In the genomic region with DNA sequence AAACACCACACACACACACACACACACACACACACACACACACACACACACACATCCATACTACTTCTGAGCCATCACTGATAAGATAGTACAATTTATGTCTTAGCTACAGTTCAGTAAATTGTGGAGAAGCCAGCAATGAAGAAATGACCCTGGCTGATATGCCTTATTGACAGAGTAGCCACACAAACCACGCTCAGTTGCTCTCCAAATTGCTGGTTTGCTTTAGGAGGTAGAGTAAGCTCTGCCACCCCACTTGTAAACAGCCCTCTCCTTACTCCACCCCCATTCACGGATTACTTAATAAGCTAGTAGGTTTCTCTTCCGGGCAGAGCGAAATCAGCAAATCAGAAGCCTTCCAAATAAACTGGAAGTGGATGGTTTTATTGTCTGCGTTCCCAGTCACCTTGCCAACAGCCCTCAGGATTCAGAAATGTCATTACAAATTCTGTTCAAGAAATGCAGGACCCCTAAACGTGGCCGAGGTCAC, we compare ENCODE assay signal across 25 mouse cellular contexts.
DNase-seq lines count a peak whose midpoint lies in the region; ATAC-seq and TF ChIP-seq lines count a peak whose summit lies in the region.
"Had no signal": no experiment of that assay in that cellular context is flagged by ENCODE, and none has a peak within 500 bp of the region (broad histone marks: within the 10 kb centered on the region; RNA-seq: fewer than 3 reads in every experiment).

No protein-coding gene starts in this region.

- no peak overlapping the region for H3K9ac ChIP-seq in forebrain, postnatal 0 days
- no peak overlapping the region for H3K9ac ChIP-seq in midbrain, embryonic 16.5 days (ENCODE audit: low read depth, low read length)
- H3K9ac ChIP-seq in midbrain, postnatal 0 days (replicated peaks; ENCODE audit: low read length, poor library complexity, severe bottlenecking): no peak overlapping the region
- H3K9ac ChIP-seq in embryonic facial prominence, embryonic 14.5 days (ENCODE audit: low read depth, low read length): no peak overlapping the region
- H3K9ac ChIP-seq: heart, embryonic 15.5 days; hindbrain, embryonic 13.5 days; intestine, embryonic 15.5 days; limb, embryonic 13.5 days; liver, embryonic 13.5 days; lung, embryonic 15.5 days had no signal

- H3K9me3 ChIP-seq in forebrain, postnatal 0 days (ENCODE audit: low read length): no peaks in the 10 kb centered on the region
- peaks cover 3% of the 10 kb centered on the region; the same call in 1 of the 2 replicates for H3K9me3 ChIP-seq in forebrain, embryonic 10.5 days
- no peaks in the 10 kb centered on the region for H3K9me3 ChIP-seq in midbrain, embryonic 16.5 days (replicated peaks; ENCODE audit: control insufficient read depth, low read length, poor library complexity, severe bottlenecking)
- H3K9me3 ChIP-seq in midbrain, postnatal 0 days (ENCODE audit: low read length): no peaks in the 10 kb centered on the region
- H3K9me3 ChIP-seq in embryonic facial prominence, embryonic 14.5 days (ENCODE audit: control insufficient read depth, low read length): 0 out of 2 replicates have a peak, but pooled peaks cover 3% of the 10 kb centered on the region
- H3K9me3 ChIP-seq: heart, embryonic 15.5 days; intestine, embryonic 15.5 days; liver, embryonic 13.5 days; lung, embryonic 15.5 days had no signal

- no peak overlapping the region for H3K4me3 ChIP-seq in forebrain, postnatal 0 days (ENCODE audit: low read depth, low read length)
- H3K4me3 ChIP-seq in forebrain, embryonic 10.5 days: no peak overlapping the region
- H3K4me3 ChIP-seq in midbrain, embryonic 16.5 days (ENCODE audit: low read depth, low read length): no peak overlapping the region
- no peak overlapping the region for H3K4me3 ChIP-seq in midbrain, postnatal 0 days (ENCODE audit: low read depth, low read length)
- H3K4me3 ChIP-seq in embryonic facial prominence, embryonic 14.5 days (ENCODE audit: low read depth, low read length): no peak overlapping the region
- H3K4me3 ChIP-seq: heart, embryonic 15.5 days; hindbrain, embryonic 13.5 days; intestine, embryonic 15.5 days; limb, embryonic 13.5 days; liver, embryonic 13.5 days; lung, embryonic 15.5 days had no signal

- H3K36me3 ChIP-seq in forebrain, postnatal 0 days (ENCODE audit: insufficient read depth): no peaks in the 10 kb centered on the region
- no peaks in the 10 kb centered on the region for H3K36me3 ChIP-seq in forebrain, embryonic 10.5 days (replicated peaks)
- H3K36me3 ChIP-seq in midbrain, embryonic 16.5 days (ENCODE audit: control insufficient read depth, insufficient read depth, low read length): no peaks in the 10 kb centered on the region
- H3K36me3 ChIP-seq in midbrain, postnatal 0 days (ENCODE audit: insufficient read depth, low read length): no peaks in the 10 kb centered on the region
- H3K36me3 ChIP-seq in embryonic facial prominence, embryonic 14.5 days (ENCODE audit: control insufficient read depth, insufficient read depth, low read length): no peaks in the 10 kb centered on the region
- H3K36me3 ChIP-seq: heart, embryonic 15.5 days; hindbrain, embryonic 13.5 days; intestine, embryonic 15.5 days; limb, embryonic 13.5 days; liver, embryonic 13.5 days; lung, embryonic 15.5 days had no signal

- H3K27ac ChIP-seq in forebrain, postnatal 0 days (ENCODE audit: low read depth, low read length): peak overlapping the region; percentile 11; the same call in 1 of the 2 replicates
- no peak overlapping the region for H3K27ac ChIP-seq in forebrain, embryonic 10.5 days
- H3K27ac ChIP-seq in midbrain, embryonic 16.5 days (ENCODE audit: low read length): 0 out of 2 replicates have a peak overlapping the region, but pooled peaks have one; percentile 29
- no peak overlapping the region for H3K27ac ChIP-seq in midbrain, postnatal 0 days (ENCODE audit: low read depth, low read length)
- H3K27ac ChIP-seq in embryonic facial prominence, embryonic 14.5 days (replicated peaks; ENCODE audit: low read depth, low read length): 0 out of 2 replicates have a peak overlapping the region, but pooled peaks have one; percentile 4
- H3K27ac ChIP-seq: heart, embryonic 15.5 days; hindbrain, embryonic 13.5 days; intestine, embryonic 15.5 days; limb, embryonic 13.5 days; liver, embryonic 13.5 days; lung, embryonic 15.5 days; stomach, postnatal 0 days had no signal

- H3K4me1 ChIP-seq in forebrain, postnatal 0 days (ENCODE audit: insufficient read depth): 0 out of 2 replicates have a peak, but pooled peaks cover 7% of the 10 kb centered on the region
- H3K4me1 ChIP-seq in forebrain, embryonic 10.5 days: peaks cover 6% of the 10 kb centered on the region
- peaks cover 2% of the 10 kb centered on the region; the same call in 1 of the 2 replicates for H3K4me1 ChIP-seq in midbrain, embryonic 16.5 days (ENCODE audit: control insufficient read depth, insufficient read depth, low read length)
- H3K4me1 ChIP-seq in midbrain, postnatal 0 days (ENCODE audit: insufficient read depth, low read length): no peaks in the 10 kb centered on the region
- peaks cover 2% of the 10 kb centered on the region for H3K4me1 ChIP-seq in embryonic facial prominence, embryonic 14.5 days (ENCODE audit: control insufficient read depth, insufficient read depth, low read length)

- no peak for DNase-seq in forebrain, postnatal 0 days
- no peak for DNase-seq in forebrain, embryonic 10.5 days (ENCODE audit: extremely low spot score, low spot score)
- DNase-seq in midbrain, postnatal 0 days (ENCODE audit: low spot score): no peak
- DNase-seq in embryonic facial prominence, embryonic 14.5 days (ENCODE audit: low spot score): no peak
- no peak for DNase-seq in spleen, postnatal 14 days (ENCODE audit: low spot score in 2 of 2)
- DNase-seq: cerebellum, adult 18-20 months; cerebellum, postnatal 25 days; embryo, embryonic 11 days; gastrocnemius, postnatal 36 days; heart, postnatal 36 days; kidney, adult 8-10 months; kidney, postnatal 10 days; liver, embryonic 13.5 days; lung, postnatal 4 days; thymus, adult 2 months had no signal

- WGBS in forebrain, postnatal 0 days: 42% methylated on average over 7 of the region's 7 CpGs
- WGBS in forebrain, embryonic 10.5 days: 81% methylated on average over 7 of the region's 7 CpGs
- 61% methylated on average over 7 of the region's 7 CpGs for WGBS in midbrain, embryonic 16.5 days
- WGBS in midbrain, postnatal 0 days: 54% methylated on average over 7 of the region's 7 CpGs
- 55% methylated on average over 7 of the region's 7 CpGs for WGBS in embryonic facial prominence, embryonic 14.5 days

- no peaks in the 10 kb centered on the region for H3K27me3 ChIP-seq in forebrain, postnatal 0 days (ENCODE audit: insufficient read depth, low read length)
- peaks cover 26% of the 10 kb centered on the region for H3K27me3 ChIP-seq in forebrain, embryonic 10.5 days (ENCODE audit: poor library complexity, severe bottlenecking)
- H3K27me3 ChIP-seq in midbrain, embryonic 16.5 days (ENCODE audit: control insufficient read depth, insufficient read depth, low read depth, low read length): no peaks in the 10 kb centered on the region
- no peaks in the 10 kb centered on the region for H3K27me3 ChIP-seq in midbrain, postnatal 0 days (ENCODE audit: insufficient read depth, low read length)
- H3K27me3 ChIP-seq in embryonic facial prominence, embryonic 14.5 days (replicated peaks; ENCODE audit: control insufficient read depth, insufficient read depth, low read length): peaks cover 10% of the 10 kb centered on the region; the same call in 1 of the 2 replicates
- H3K27me3 ChIP-seq: heart, embryonic 15.5 days; hindbrain, embryonic 13.5 days; intestine, embryonic 15.5 days; liver, embryonic 13.5 days; lung, embryonic 15.5 days; Patski had no signal

- no peak for ATAC-seq in forebrain, postnatal 0 days
- no peak for ATAC-seq in midbrain, embryonic 16.5 days
- ATAC-seq in midbrain, postnatal 0 days (ENCODE audit: low FRiP score): no peak
- no peak for ATAC-seq in embryonic facial prominence, embryonic 14.5 days (ENCODE audit: low read depth)
- no peak for ATAC-seq in activated CD4-positive, CD25-positive, alpha-beta regulatory T cell, adult 4 months
- ATAC-seq: intestine, embryonic 15.5 days; Patski had no signal

- no peak overlapping the region for H3K4me2 ChIP-seq in forebrain, postnatal 0 days (ENCODE audit: low read depth)
- no peak overlapping the region for H3K4me2 ChIP-seq in midbrain, embryonic 16.5 days (ENCODE audit: low read length)
- H3K4me2 ChIP-seq in midbrain, postnatal 0 days (ENCODE audit: low read depth, low read length, poor library complexity, severe bottlenecking): no peak overlapping the region
- H3K4me2 ChIP-seq in embryonic facial prominence, embryonic 14.5 days (ENCODE audit: low read depth, low read length): no peak overlapping the region
- H3K4me2 ChIP-seq: heart, embryonic 15.5 days; hindbrain, embryonic 13.5 days; intestine, embryonic 15.5 days; limb, embryonic 13.5 days; liver, embryonic 13.5 days; lung, embryonic 15.5 days; midbrain, embryonic 11.5 days had no signal

- no peak for TF ChIP-seq CTCF in forebrain, postnatal 0 days (IDR thresholded peaks at IDR 0.05; ENCODE audit: low read depth)
- TF ChIP-seq CTCF in midbrain, postnatal 0 days (IDR thresholded peaks at IDR 0.05): no peak

Comparison
In these comparisons a context has a peak if more than half of its experiments do, and no peak if none do; other contexts are left out.
1. H3K27ac ChIP-seq: peak in forebrain, postnatal 0 days (single experiment), midbrain, embryonic 16.5 days (single experiment) and embryonic facial prominence, embryonic 14.5 days (single experiment); none in forebrain, embryonic 10.5 days (single experiment) and midbrain, postnatal 0 days (single experiment).